ENCODE assay signal across 1 mouse cellular context in the genomic region with DNA sequence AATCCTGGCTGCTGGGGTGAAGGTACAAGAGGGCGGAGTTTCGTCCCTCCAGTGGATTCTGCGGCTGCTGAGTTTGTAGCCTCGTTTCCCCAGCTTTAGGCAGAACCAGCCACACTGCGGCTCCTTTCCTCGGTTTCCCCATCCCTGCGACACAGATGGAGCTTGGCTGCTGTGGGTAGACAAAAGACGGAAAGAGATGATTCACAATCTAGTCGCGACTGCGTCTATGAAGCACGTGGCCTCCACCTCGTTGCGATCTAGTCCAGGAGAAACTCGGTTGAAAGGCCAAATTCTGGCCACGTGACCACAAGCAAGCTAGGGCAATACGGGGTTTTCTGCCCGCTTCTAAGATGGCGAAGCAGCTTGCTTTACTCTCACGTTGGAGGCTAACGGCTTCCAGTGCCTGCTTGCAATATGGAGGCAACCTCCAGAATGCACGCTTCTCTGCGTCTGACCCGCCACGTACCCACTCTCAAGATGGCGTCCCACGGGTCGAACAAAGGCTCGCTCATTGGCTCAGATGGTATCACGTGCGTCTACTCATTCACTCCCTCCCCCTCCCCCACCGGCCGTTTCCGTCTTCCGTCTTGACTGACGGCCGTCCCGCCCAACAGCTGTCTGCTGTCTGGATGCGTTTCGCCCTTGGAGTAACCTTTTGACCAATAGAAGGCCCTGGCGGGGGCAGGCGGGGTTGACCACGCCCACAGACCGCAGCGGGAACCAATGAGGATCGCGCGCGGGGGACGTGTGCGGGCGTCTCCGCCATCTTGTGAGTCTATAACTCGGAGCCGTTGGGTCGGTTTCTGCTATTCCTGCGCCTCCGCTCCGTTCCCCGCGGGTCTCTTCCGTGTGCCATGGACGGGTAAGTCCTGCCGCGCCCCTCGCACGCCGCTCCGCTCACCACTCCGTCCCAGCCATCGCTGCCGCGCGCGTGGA.
TF ChIP-seq lines count a peak whose summit lies in the region.

A gene (plus strand): TSS at position 568 of the 936 bp plus-strand sequence.

TF ChIP-seq in MEL, 35 proteins besides CTCF, POLR2A, EP300 and RAD21 (continued from another document):
- TF ChIP-seq GABPA (IDR thresholded peaks at IDR 0.05; ENCODE audit: low read depth, low read length) (no peak), SMC3 (IDR thresholded peaks at IDR 0.05; ENCODE audit: low read depth, low read length) (no peak), JUND (IDR thresholded peaks at IDR 0.05; ENCODE audit: low read depth, low read length) (no peak), POLR2AphosphoS2 (IDR thresholded peaks at IDR 0.05; ENCODE audit: low read length) (peak; percentile 76), ZC3H11A (IDR thresholded peaks at IDR 0.05; ENCODE audit: low read depth, low read length) (no peak), USF2 (IDR thresholded peaks at IDR 0.05; ENCODE audit: borderline replicate concordance in 1 of 2, insufficient read depth in 1 of 2, low read depth in 1 of 2, low read length in 2 of 2) (peak; percentile 64 to 90; a peak in 3 of 4 replicates), MXI1 (IDR thresholded peaks at IDR 0.05; ENCODE audit: low read depth, low read length) (peak; percentile 96), ZNF384 (IDR thresholded peaks at IDR 0.05; ENCODE audit: low read depth, low read length) (no peak), UBTF (IDR thresholded peaks at IDR 0.05; ENCODE audit: borderline replicate concordance, insufficient read depth, low read depth, low read length) (no peak), ZKSCAN1 (IDR thresholded peaks at IDR 0.05; ENCODE audit: low read depth, low read length) (no peak), NELFE (IDR thresholded peaks at IDR 0.05; ENCODE audit: low read depth, low read length) (peak; percentile 99), GATA1 (IDR thresholded peaks at IDR 0.05; ENCODE audit: low read depth, low read length) (no peak), ZMIZ1 (IDR thresholded peaks at IDR 0.05; ENCODE audit: low read depth, low read length) (peak; percentile 98), BHLHE40 (IDR thresholded peaks at IDR 0.05; ENCODE audit: borderline replicate concordance, low read depth, low read length) (peak; percentile 66; the same call in 1 of the 2 replicates), E2F4 (IDR thresholded peaks at IDR 0.05; ENCODE audit: borderline replicate concordance, low read depth, low read length) (peak; percentile 76; the same call in 1 of the 2 replicates)
